Mouse (Mus musculus) cerebellum, adult 18-20 months (tissue): ENCODE results near the gene Fpr2.
"Not testable (repeated sequence)": the region's sequence is repeated elsewhere in the genome, so short reads cannot be mapped to it uniquely, and the experiment has no call there.

ENCODE experiments used
- DNase-seq, 2 experiments: peaks; one replicate each; pipeline ENCODE4 v3.0.0; 2021

The Fpr2 gene

GRCm38 (mm10) chr17:17887774-17888248 is at the start of gene Fpr2, which contains the start of gene Fpr3:
Gene Fpr2, plus strand, starts transcription at chr17:17887824.
Gene Fpr3, plus strand, starts transcription at chr17:17887852.
- DNase-seq, result no peak

- peak; percentile 96 for DNase-seq
These were observed 49.5 kb upstream of the Fpr2 start for GRCm38 (mm10) chr17:17837919-17838701.

GRCm38 (mm10) chr17:17839276-17839675 is 48.3 kb upstream of the Fpr2 start:
- no peak for DNase-seq

- DNase-seq, result no peak
These were observed 46.8 kb upstream of the Fpr2 start for GRCm38 (mm10) chr17:17840796-17841195.

GRCm38 (mm10) chr17:17843534-17844261 is 43.9 kb upstream of the Fpr2 start:
- no peak for DNase-seq

GRCm38 (mm10) chr17:17844606-17845005 is 43.0 kb upstream of the Fpr2 start:
- DNase-seq, result not testable (repeated sequence)

GRCm38 (mm10) chr17:17845187-17846027 is 42.2 kb upstream of the Fpr2 start:
- DNase-seq, result peak in 1 of 2 experiments; percentile 39

- DNase-seq, result no peak
These were observed 38.6 kb upstream of the Fpr2 start for GRCm38 (mm10) chr17:17848988-17849387.

- no peak for DNase-seq
These were observed 37.5 kb upstream of the Fpr2 start for GRCm38 (mm10) chr17:17849906-17850712.

- no peak for DNase-seq
These were observed 32.4 kb upstream of the Fpr2 start, which contains the start of gene Has1 for GRCm38 (mm10) chr17:17855064-17855838. Gene Has1, minus strand, starts transcription at chr17:17855205.

- DNase-seq, result no peak
These were observed 31.0 kb upstream of the Fpr2 start for GRCm38 (mm10) chr17:17856612-17857011.

- DNase-seq, result no peak
These were observed 30.2 kb upstream of the Fpr2 start for GRCm38 (mm10) chr17:17857446-17857845.

GRCm38 (mm10) chr17:17860110-17860509 is 27.5 kb upstream of the Fpr2 start:
- DNase-seq, result no peak

- no peak for DNase-seq
These were observed 25.3 kb upstream of the Fpr2 start for GRCm38 (mm10) chr17:17862360-17862759.

GRCm38 (mm10) chr17:17865168-17865567 is 22.5 kb upstream of the Fpr2 start:
- no peak for DNase-seq

- no peak for DNase-seq
These were observed 20.7 kb upstream of the Fpr2 start for GRCm38 (mm10) chr17:17866801-17867469.

GRCm38 (mm10) chr17:17870892-17871550 is 16.6 kb upstream of the Fpr2 start:
- no peak for DNase-seq

GRCm38 (mm10) chr17:17871697-17872096 is 15.9 kb upstream of the Fpr2 start:
- DNase-seq, result no peak

- DNase-seq, result no peak
These were observed 8.3 kb upstream of the Fpr2 start for GRCm38 (mm10) chr17:17879347-17879746.

- DNase-seq, result no peak
These were observed 5.0 kb upstream of the Fpr2 start for GRCm38 (mm10) chr17:17882672-17883071.
